Mouse (Mus musculus) G1E (cell line): ENCODE data around the gene Xdh. TPM values are rescaled to one million over a fixed set of nuclear protein-coding genes. Genes with fewer than 3 reads are reported as not detected.

Experiments
- ATAC-seq: 2 replicates; pipeline ENCODE4 v1.8.0; 2016; ENCODE audit warnings: mild to moderate bottlenecking; ENCODE audit not compliant: insufficient number of reproducible peaks, poor library complexity, low FRiP score, severe bottlenecking; ENCODE audit errors: extremely low read depth
- DNase-seq: peaks from one replicate; pipeline ENCODE4 v3.0.0; 2012; ENCODE audit warnings: low spot score
- H3K27me3 ChIP-seq: 2 replicates; pipeline ENCODE4 v1.6.1; 2012; ENCODE audit warnings: mild to moderate bottlenecking, low read length, inconsistent platforms; ENCODE audit not compliant: insufficient read depth
- H3K36me3 ChIP-seq: replicated peaks from 2 replicates; pipeline ENCODE3; 2012; ENCODE audit warnings: mild to moderate bottlenecking, inconsistent platforms
- H3K4me1 ChIP-seq: 2 replicates; pipeline ENCODE4 v1.6.1; 2012; ENCODE audit warnings: low read depth, low read length, inconsistent platforms, mixed read lengths; ENCODE audit not compliant: insufficient read depth
- H3K4me3 ChIP-seq: 2 replicates; pipeline ENCODE4 v1.5.1; 2012; ENCODE audit warnings: low read depth, mild to moderate bottlenecking, inconsistent platforms, low read length, moderate library complexity, mixed read lengths
- H3K9me3 ChIP-seq: replicated peaks from 2 replicates; pipeline ENCODE4 v1.6.1; 2012; ENCODE audit warnings: inconsistent platforms
- CTCF ChIP-seq: IDR thresholded peaks from 2 replicates; pipeline ENCODE4 v1.5.1; 2012; ENCODE audit warnings: low read depth, low read length, inconsistent platforms, mixed read lengths
- GATA1 ChIP-seq: IDR thresholded peaks from 2 replicates; pipeline ENCODE4 v1.6.1; 2012; ENCODE audit warnings: borderline replicate concordance, low read length, inconsistent platforms, mixed read lengths
- GATA2 ChIP-seq: IDR thresholded peaks from 2 replicates; pipeline ENCODE4 v1.6.1; 2012; ENCODE audit warnings: low read depth, low read length, inconsistent platforms, borderline replicate concordance
- POLR2AphosphoS5 ChIP-seq: IDR thresholded peaks from 2 replicates; pipeline ENCODE4 v1.6.1; 2012; ENCODE audit warnings: low read depth, low read length, inconsistent platforms; ENCODE audit not compliant: insufficient replicate concordance
- TAL1 ChIP-seq: conservative IDR thresholded peaks from 2 replicates; pipeline ENCODE4 v1.6.1; 2012; ENCODE audit warnings: low read depth, low read length, inconsistent platforms, mixed read lengths
- polyA plus RNA-seq: library from polyadenylated mRNA; stranded (reverse); fragments of >175 nt; gene quantifications from 2 replicates; pipeline ENCODE4 v1.2.3, GENCODE M21; 2012
- total RNA-seq, 2 experiments: library from RNA; stranded (forward) in 1 of 2; stranded (reverse) in 1 of 2; fragments of 200-1000 nt in 1 of 2; fragments of >200 nt in 1 of 2; fragmentation: Nextera tagmentation in 1 of 2; gene quantifications; 2 replicates each; pipeline ENCODE4 v1.2.3; 2014 to 2017

Xdh gene
- total and polyA plus RNA-seq, 3 experiments, result 0.16 TPM; not detected in 2

- DNase-seq, result no peak
- Histone ChIP-seq H3K4me1 (no peaks in the 10 kb centered on the region), H3K4me3 (no peak overlapping the region), H3K27me3 (no peaks in the 10 kb centered on the region), H3K36me3 (no peaks in the 10 kb centered on the region), H3K9me3 (peaks cover 45% of the 10 kb centered on the region)
- ATAC-seq, result no peak
- no peak for TF ChIP-seq TAL1
- TF ChIP-seq GATA2, result no peak
- TF ChIP-seq GATA1, result no peak
- TF ChIP-seq POLR2AphosphoS5, result no peak
- no peak for TF ChIP-seq CTCF
Observed at GRCm38 (mm10) chr17:73837244-73837643, 112.8 kb downstream of the Xdh start.

GRCm38 (mm10) chr17:73836601-73837000 is 113.4 kb downstream of the Xdh start:
- H3K4me3 ChIP-seq, result no peak overlapping the region
- ATAC-seq (no peak), DNase-seq (no peak)
- H3K9me3 ChIP-seq, result peaks cover 51% of the 10 kb centered on the region
- no peaks in the 10 kb centered on the region for H3K27me3 ChIP-seq
- H3K4me1 ChIP-seq, result no peaks in the 10 kb centered on the region
- TF ChIP-seq CTCF (no peak), TAL1 (no peak), GATA2 (no peak), GATA1 (no peak), POLR2AphosphoS5 (no peak)
- H3K36me3 ChIP-seq, result no peaks in the 10 kb centered on the region

Other genes with a start within 250 kb of the Xdh start
- not detected in 2 replicates for gene Galnt14, start 239.7 kb downstream of the Xdh start, total RNA-seq (2014; fragmentation: Nextera tagmentation)
- 0.05 and 0.06 TPM in 2 replicates for gene Galnt14, start 239.7 kb downstream of the Xdh start, total RNA-seq (2017)
- gene Galnt14, start 239.7 kb downstream of the Xdh start, polyA plus RNA-seq, result not detected in 2 replicates
- not detected in 2 replicates for gene Ehd3, start 146.1 kb downstream of the Xdh start, total RNA-seq (2014; fragmentation: Nextera tagmentation)
- gene Ehd3, start 146.1 kb downstream of the Xdh start, total RNA-seq (2017), result 0.05 TPM in 1 of 2 replicates, not detected in the other
- 0.01 TPM in 1 of 2 replicates, not detected in the other for gene Ehd3, start 146.1 kb downstream of the Xdh start, polyA plus RNA-seq
- not detected in 2 replicates for gene Srd5a2, start 97.7 kb upstream of the Xdh start, total RNA-seq (2014; fragmentation: Nextera tagmentation)
- gene Srd5a2, start 97.7 kb upstream of the Xdh start, total RNA-seq (2017), result not detected in 2 replicates
- gene Srd5a2, start 97.7 kb upstream of the Xdh start, polyA plus RNA-seq, result not detected in 2 replicates